9 mouse cellular contexts compared by ENCODE assay signal in the genomic region with DNA sequence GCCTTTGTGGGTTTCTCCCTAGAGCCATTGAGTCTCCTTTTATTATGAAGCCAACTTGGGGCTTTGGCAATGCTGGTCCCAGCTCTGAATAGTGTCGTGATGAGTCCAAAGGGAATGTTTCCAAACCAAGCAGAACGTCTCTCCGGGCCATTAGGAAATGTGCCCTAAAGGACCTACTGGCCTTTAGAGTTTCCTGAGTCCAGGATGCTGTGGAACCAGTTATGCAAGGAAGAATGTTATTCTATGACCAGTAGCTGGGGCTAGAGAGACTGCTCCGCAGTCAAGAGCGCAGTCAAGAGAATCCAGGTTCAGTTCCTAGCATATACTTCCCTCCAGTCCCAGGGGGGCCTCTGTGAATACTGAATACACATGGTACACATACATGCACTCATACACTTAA. TPM values are rescaled to one million over a fixed set of nuclear protein-coding genes. Genes with fewer than 3 reads are reported as not detected.
DNase-seq lines count a peak whose midpoint lies in the region; ATAC-seq and TF ChIP-seq lines count a peak whose summit lies in the region.
"Had no signal": no experiment of that assay in that cellular context is flagged by ENCODE, and none has a peak within 500 bp of the region (broad histone marks: within the 10 kb centered on the region; RNA-seq: fewer than 3 reads in every experiment).

No protein-coding gene starts in this region.

- 0 out of 2 replicates have a peak overlapping the region, but pooled peaks have one; percentile 37 for H3K9ac ChIP-seq in ES-E14 (ENCODE audit: insufficient read depth, low read depth, low read length, poor library complexity, severe bottlenecking)
- no peak overlapping the region for H3K9ac ChIP-seq in embryonic facial prominence, embryonic 14.5 days (ENCODE audit: low read depth, low read length)
- no peak overlapping the region for H3K9ac ChIP-seq in lung, embryonic 16.5 days (ENCODE audit: low read length)
- H3K9ac ChIP-seq: limb, embryonic 15.5 days had no signal

- no peak overlapping the region for H3K4me2 ChIP-seq in embryonic facial prominence, embryonic 14.5 days (ENCODE audit: low read depth, low read length)
- H3K4me2 ChIP-seq in lung, embryonic 16.5 days (ENCODE audit: low read depth, low read length): no peak overlapping the region
- H3K4me2 ChIP-seq: limb, embryonic 15.5 days had no signal

- WGBS in kidney, adult 2 months: 18% methylated on average over 5 of the region's 5 CpGs
- WGBS in embryonic facial prominence, embryonic 14.5 days: 56% methylated on average over 5 of the region's 5 CpGs
- WGBS in lung, embryonic 16.5 days: 37% methylated on average over 5 of the region's 5 CpGs

- TF ChIP-seq CTCF in kidney, adult 2 months (conservative IDR thresholded peaks at IDR 0.05; ENCODE audit: insufficient read depth, insufficient read length, low read depth, low read length): peak; percentile 62

- no peaks in the 10 kb centered on the region for H3K36me3 ChIP-seq in kidney, adult 2 months (ENCODE audit: control insufficient read depth, insufficient read depth, low read length)
- no peaks in the 10 kb centered on the region for H3K36me3 ChIP-seq in ES-E14 (ENCODE audit: control insufficient read depth, insufficient read depth, low read length, poor library complexity, severe bottlenecking)
- H3K36me3 ChIP-seq in embryonic facial prominence, embryonic 14.5 days (ENCODE audit: control insufficient read depth, insufficient read depth, low read length): no peaks in the 10 kb centered on the region
- H3K36me3 ChIP-seq in lung, embryonic 16.5 days (ENCODE audit: control insufficient read depth, insufficient read depth, low read length): no peaks in the 10 kb centered on the region
- H3K36me3 ChIP-seq: limb, embryonic 15.5 days had no signal

- H3K27ac ChIP-seq in kidney, adult 2 months (ENCODE audit: insufficient read depth, low read depth, low read length): peak overlapping the region; percentile 54; the same call in 1 of the 2 replicates
- H3K27ac ChIP-seq in ES-E14 (ENCODE audit: insufficient read depth, low read depth, low read length, poor library complexity, severe bottlenecking): peak overlapping the region; percentile 1; the same call in 1 of the 2 replicates
- H3K27ac ChIP-seq in embryonic facial prominence, embryonic 14.5 days (replicated peaks; ENCODE audit: low read depth, low read length): no peak overlapping the region
- peak overlapping the region; percentile 17; the same call in 1 of the 2 replicates for H3K27ac ChIP-seq in lung, embryonic 16.5 days (ENCODE audit: low read length)
- H3K27ac ChIP-seq: limb, embryonic 15.5 days had no signal

- H3K27me3 ChIP-seq in kidney, adult 2 months (replicated peaks; ENCODE audit: control insufficient read depth, insufficient read depth, low read length): no peaks in the 10 kb centered on the region
- H3K27me3 ChIP-seq in embryonic facial prominence, embryonic 14.5 days (replicated peaks; ENCODE audit: control insufficient read depth, insufficient read depth, low read length): no peaks in the 10 kb centered on the region
- no peaks in the 10 kb centered on the region for H3K27me3 ChIP-seq in lung, embryonic 16.5 days (ENCODE audit: control insufficient read depth, insufficient read depth, low read depth, low read length)
- H3K27me3 ChIP-seq: limb, embryonic 15.5 days had no signal

- peaks cover 13% of the 10 kb centered on the region; the same call in 1 of the 2 replicates for H3K4me1 ChIP-seq in kidney, adult 2 months (ENCODE audit: control insufficient read depth, insufficient read depth, low read length)
- H3K4me1 ChIP-seq in ES-E14 (ENCODE audit: control insufficient read depth in 2 of 2, insufficient read depth in 2 of 2, low read length in 2 of 2, poor library complexity in 1 of 2): peaks cover 9 to 28% of the 10 kb centered on the region in 2 experiments; a peak in 3 of 4 replicates
- H3K4me1 ChIP-seq in embryonic facial prominence, embryonic 14.5 days (ENCODE audit: control insufficient read depth, insufficient read depth, low read length): peaks cover 10% of the 10 kb centered on the region
- peaks cover 15% of the 10 kb centered on the region for H3K4me1 ChIP-seq in lung, embryonic 16.5 days (replicated peaks; ENCODE audit: control insufficient read depth, insufficient read depth, low read length)

- no peak overlapping the region for H3K4me3 ChIP-seq in kidney, adult 2 months (ENCODE audit: insufficient read depth, low read depth, low read length)
- no peak overlapping the region for H3K4me3 ChIP-seq in ES-E14 (ENCODE audit: insufficient read depth in 1 of 2, low read depth in 1 of 2, low read length in 2 of 2, poor library complexity in 1 of 2, severe bottlenecking in 1 of 2)
- H3K4me3 ChIP-seq in embryonic facial prominence, embryonic 14.5 days (ENCODE audit: low read depth, low read length): no peak overlapping the region
- H3K4me3 ChIP-seq in lung, embryonic 16.5 days (ENCODE audit: low read length): no peak overlapping the region
- H3K4me3 ChIP-seq: limb, embryonic 15.5 days had no signal

- in situ Hi-C loops in ES-E14 (cut with MboI; ENCODE audit: low sequenced_read_pairs in 2 of 2, unreplicated experiment in 2 of 2): no loop called here

- ATAC-seq in embryonic facial prominence, embryonic 14.5 days (ENCODE audit: low read depth): no peak
- ATAC-seq in lung, embryonic 16.5 days (ENCODE audit: low read depth): peak; percentile 39; the same call in 1 of the 2 replicates

- peak; percentile 71 for DNase-seq in kidney, adult 2 months
- no peak for DNase-seq in kidney, adult 18-20 months
- no peak for DNase-seq in ES-E14 (ENCODE audit: low read depth, low spot score)
- peak; percentile 46 for DNase-seq in embryonic facial prominence, embryonic 14.5 days (ENCODE audit: low spot score)
- no peak for DNase-seq in urinary bladder, postnatal 4 days (ENCODE audit: low spot score in 2 of 2)
- no peak for DNase-seq in ovary, postnatal 10 days (ENCODE audit: low spot score)
- DNase-seq: thymus, postnatal 4 days had no signal

- no peaks in the 10 kb centered on the region for H3K9me3 ChIP-seq in ES-E14 (ENCODE audit: control insufficient read depth, insufficient read depth, low read depth, low read length)
- H3K9me3 ChIP-seq in embryonic facial prominence, embryonic 14.5 days (ENCODE audit: control insufficient read depth, low read length): no peaks in the 10 kb centered on the region
- no peaks in the 10 kb centered on the region for H3K9me3 ChIP-seq in lung, embryonic 16.5 days (ENCODE audit: control insufficient read depth, low read length)
- H3K9me3 ChIP-seq: limb, embryonic 15.5 days had no signal

- no peak for TF ChIP-seq POLR2A in kidney, adult 2 months (IDR thresholded peaks at IDR 0.05; ENCODE audit: low read depth, low read length)

TF ChIP-seq in ES-E14, 5 proteins besides CTCF, POLR2A, EP300 and RAD21:
- TF ChIP-seq ZNF384 (IDR thresholded peaks at IDR 0.05; ENCODE audit: low read depth, low read length) (no peak), MAFK (IDR thresholded peaks at IDR 0.05; ENCODE audit: insufficient read depth, low read depth, low read length) (no peak), ZC3H11A (IDR thresholded peaks at IDR 0.05; ENCODE audit: borderline replicate concordance, low read depth, low read length) (no peak), CHD2 (IDR thresholded peaks at IDR 0.05; ENCODE audit: low read depth, low read length) (no peak), HCFC1 (IDR thresholded peaks at IDR 0.05; ENCODE audit: borderline replicate concordance, insufficient read depth, low read length) (no peak)

RNA-seq across cellular contexts. Expression of gene Rassf3, which starts 23.9 kb away (rescaled TPM):
- polyA plus RNA-seq in kidney, adult 2 months (2012; rRNA removed): 31.1 and 35.3 TPM in 2 replicates
- 11.9 and 13.1 TPM in 2 replicates for total RNA-seq in ES-E14 (2012; rRNA removed)
- polyA plus RNA-seq in embryonic facial prominence, embryonic 14.5 days (2014; fragmentation: Nextera tagmentation; extraction: Ambion mirVana): 23.6 and 27.0 TPM in 2 replicates
- polyA plus RNA-seq in lung, embryonic 16.5 days (2015; fragmentation: Nextera tagmentation; extraction: Ambion mirVana): 19.7 and 20.7 TPM in 2 replicates

Comparison
In these comparisons a context has a peak if more than half of its experiments do, and no peak if none do; other contexts are left out.
1. DNase-seq: peak in kidney, adult 2 months (single experiment) and embryonic facial prominence, embryonic 14.5 days (single experiment); none in kidney, adult 18-20 months (single experiment), ES-E14 (single experiment), urinary bladder, postnatal 4 days (0 of 2) and ovary, postnatal 10 days (single experiment).